Mouse (Mus musculus) MEL (cell line): ENCODE data around the gene Smim4.

Experiments used
- CTCF ChIP-seq, 3 experiments: IDR thresholded peaks in 2 of 3; conservative IDR thresholded peaks in 1 of 3; 2 replicates each; pipeline ENCODE4 v1.5.1; 2011 to 2012; ENCODE audit warnings: low read length in 3 of 3, low read depth in 2 of 3, mild to moderate bottlenecking in 2 of 3, improper control_type of control experiment in 1 of 3, inconsistent platforms in 1 of 3, mixed read lengths in 1 of 3, moderate library complexity in 1 of 3; ENCODE audit not compliant: control insufficient read depth in 1 of 3, insufficient read depth in 1 of 3, poor library complexity in 1 of 3, severe bottlenecking in 1 of 3
- ELF1 ChIP-seq: IDR thresholded peaks from 2 replicates; pipeline ENCODE4 v1.6.1; 2014; ENCODE audit warnings: low read depth, mild to moderate bottlenecking, inconsistent platforms, low read length, improper control_type of control experiment, moderate library complexity
- EP300 ChIP-seq, 2 experiments: IDR thresholded peaks; 2 replicates each; pipeline ENCODE4 v1.6.1; 2011; ENCODE audit warnings: improper control_type of control experiment in 2 of 2, low read length in 2 of 2, low read depth in 1 of 2, mild to moderate bottlenecking in 1 of 2
- HCFC1 ChIP-seq: IDR thresholded peaks from 2 replicates; pipeline ENCODE4 v1.6.1; 2012; ENCODE audit warnings: low read depth, mild to moderate bottlenecking, inconsistent platforms, low read length, improper control_type of control experiment, moderate library complexity
- JUND ChIP-seq: IDR thresholded peaks from 2 replicates; pipeline ENCODE4 v1.6.1; 2011; ENCODE audit warnings: low read depth, mild to moderate bottlenecking, improper control_type of control experiment, low read length
- MAFK ChIP-seq: IDR thresholded peaks from 2 replicates; pipeline ENCODE4 v1.6.1; 2011; ENCODE audit warnings: low read depth, mild to moderate bottlenecking, low read length, improper control_type of control experiment, borderline replicate concordance
- MAZ ChIP-seq: IDR thresholded peaks from 2 replicates; pipeline ENCODE4 v1.6.1; 2012; ENCODE audit warnings: low read depth, mild to moderate bottlenecking, inconsistent platforms, low read length, improper control_type of control experiment
- POLR2A ChIP-seq, 2 experiments: IDR thresholded peaks; 2 replicates each; pipeline ENCODE4 v1.6.1; 2011 to 2012; ENCODE audit warnings: low read length in 2 of 2, mild to moderate bottlenecking in 2 of 2, control low read depth in 1 of 2, improper control_type of control experiment in 1 of 2, low read depth in 1 of 2, moderate library complexity in 1 of 2; ENCODE audit not compliant: control insufficient read depth in 1 of 2, insufficient read depth in 1 of 2, poor library complexity in 1 of 2
- POLR2AphosphoS2 ChIP-seq: IDR thresholded peaks from 2 replicates; pipeline ENCODE4 v1.6.1; 2011; ENCODE audit warnings: low read length, improper control_type of control experiment
- RCOR1 ChIP-seq: IDR thresholded peaks from 2 replicates; pipeline ENCODE4 v1.6.1; 2012; ENCODE audit warnings: low read depth, mild to moderate bottlenecking, inconsistent platforms, low read length, improper control_type of control experiment
- ZKSCAN1 ChIP-seq: IDR thresholded peaks from 2 replicates; pipeline ENCODE4 v1.6.1; 2012; ENCODE audit warnings: low read depth, mild to moderate bottlenecking, inconsistent platforms, low read length, improper control_type of control experiment, moderate library complexity

- no peak for TF ChIP-seq EP300 (IDR thresholded peaks at IDR 0.05; ENCODE audit: low read depth in 1 of 2, low read length in 2 of 2)
- no peak for TF ChIP-seq CTCF (IDR thresholded peaks at IDR 0.05 in 2 of 3, conservative IDR thresholded peaks at IDR 0.05 in 1 of 3; ENCODE audit: control insufficient read depth in 1 of 3, insufficient read depth in 1 of 3, low read depth in 2 of 3, low read length in 3 of 3, poor library complexity in 1 of 3, severe bottlenecking in 1 of 3)
- no peak for TF ChIP-seq JUND
- TF ChIP-seq POLR2A (IDR thresholded peaks at IDR 0.05; ENCODE audit: control insufficient read depth in 1 of 2, insufficient read depth in 1 of 2, low read depth in 1 of 2, low read length in 2 of 2, poor library complexity in 1 of 2) = no peak
- TF ChIP-seq MAFK = no peak
- TF ChIP-seq ELF1 = no peak
- TF ChIP-seq MAZ = no peak
- no peak for TF ChIP-seq HCFC1
- TF ChIP-seq POLR2AphosphoS2 = no peak
- TF ChIP-seq RCOR1 = no peak
- no peak for TF ChIP-seq ZKSCAN1
Observed at GRCm38 (mm10) chr14:31105156-31105555, 23.6 kb downstream of the Smim4 start.
